Mouse (Mus musculus) C2C12 (cell line): ENCODE measurements around the gene Ndufs1.

Source experiments
- CTCF ChIP-seq: IDR thresholded peaks from one replicate; pipeline ENCODE4 v1.5.1; 2011; ENCODE audit not compliant: control insufficient read depth, insufficient read depth, insufficient read length
- MAX ChIP-seq: IDR thresholded peaks from one replicate; pipeline ENCODE4 v1.6.1; 2011; ENCODE audit warnings: mild to moderate bottlenecking, control low read depth
- MYOD1 ChIP-seq: IDR thresholded peaks from one replicate; pipeline ENCODE4 v1.6.1; 2011; ENCODE audit warnings: low read depth; ENCODE audit not compliant: control insufficient read depth, insufficient read length

- TF ChIP-seq CTCF (no peak), MYOD1 (no peak), MAX (no peak)
These were observed 52.7 kb downstream of the Ndufs1 start for GRCm38 (mm10) chr1:63123823-63124450.
